ENCODE assay signal across 8 mouse cellular contexts in genomic region chr12:117769113-117769512, GRCm38 (mm10). TPM values are rescaled to one million over a fixed set of nuclear protein-coding genes. Genes with fewer than 3 reads are reported as not detected.
DNase-seq lines count a peak whose midpoint lies in the region; ATAC-seq lines count a peak whose summit lies in the region.

No protein-coding gene starts in this region.

- peak; percentile 55 for DNase-seq in 416B (ENCODE audit: low read depth)
- peak; percentile 76 for DNase-seq in ES-CJ7 (ENCODE audit: low read depth, low spot score)
- peak; percentile 23 for DNase-seq in cerebellum, adult 11-12 months
- DNase-seq in frontal cortex, postnatal 25 days (ENCODE audit: low spot score in 2 of 2) = peak; percentile 63 to 72
- peak; percentile 38 for DNase-seq in large intestine, adult 2 months (ENCODE audit: low read depth, low spot score)
- peak; percentile 85 for DNase-seq in lung, postnatal 14 days
- peak; percentile 88 for DNase-seq in right cerebral cortex, postnatal 14 days

- 3% methylated on average over 5 of the region's 5 CpGs for WGBS in large intestine, adult 2 months

- no peak for ATAC-seq in monocyte, adult 5-6 weeks (replicated peaks; ENCODE audit: insufficient number of reproducible peaks, low FRiP score, low TSS enrichment, poor library complexity, severe bottlenecking)

RNA-seq across cellular contexts. Expression of gene Cdca7l, which starts 35.0 kb away (rescaled TPM):
- 5.2 and 6.7 TPM in 2 replicates for polyA plus RNA-seq in large intestine, adult 2 months (2012; rRNA removed)
- 24.7 to 80.2 TPM (median 33.5 TPM) in 3 replicates for total RNA-seq in monocyte, adult 5-6 weeks (2017)

Comparison
In these comparisons a context has a peak if more than half of its experiments do, and no peak if none do; other contexts are left out.
1. DNase-seq: peak in every context shown above with its lines; median percentile 88 in right cerebral cortex, postnatal 14 days; 85 in lung, postnatal 14 days; 76 in ES-CJ7; 68 in frontal cortex, postnatal 25 days; 55 in 416B; 38 in large intestine, adult 2 months; 23 in cerebellum, adult 11-12 months.